Mouse (Mus musculus) ovary, postnatal 10 days (tissue): ENCODE measurements around the gene Mllt3.
"Not testable (repeated sequence)": the region's sequence is repeated elsewhere in the genome, so short reads cannot be mapped to it uniquely, and the experiment has no call there.

Experiments
- DNase-seq: peaks from one replicate; pipeline ENCODE4 v3.0.0; 2022; ENCODE audit warnings: low spot score

Gene Mllt3

GRCm38 (mm10) chr4:88012774-88013173 lies 20.4 kb downstream of the Mllt3 start:
- DNase-seq = no peak

DNA sequence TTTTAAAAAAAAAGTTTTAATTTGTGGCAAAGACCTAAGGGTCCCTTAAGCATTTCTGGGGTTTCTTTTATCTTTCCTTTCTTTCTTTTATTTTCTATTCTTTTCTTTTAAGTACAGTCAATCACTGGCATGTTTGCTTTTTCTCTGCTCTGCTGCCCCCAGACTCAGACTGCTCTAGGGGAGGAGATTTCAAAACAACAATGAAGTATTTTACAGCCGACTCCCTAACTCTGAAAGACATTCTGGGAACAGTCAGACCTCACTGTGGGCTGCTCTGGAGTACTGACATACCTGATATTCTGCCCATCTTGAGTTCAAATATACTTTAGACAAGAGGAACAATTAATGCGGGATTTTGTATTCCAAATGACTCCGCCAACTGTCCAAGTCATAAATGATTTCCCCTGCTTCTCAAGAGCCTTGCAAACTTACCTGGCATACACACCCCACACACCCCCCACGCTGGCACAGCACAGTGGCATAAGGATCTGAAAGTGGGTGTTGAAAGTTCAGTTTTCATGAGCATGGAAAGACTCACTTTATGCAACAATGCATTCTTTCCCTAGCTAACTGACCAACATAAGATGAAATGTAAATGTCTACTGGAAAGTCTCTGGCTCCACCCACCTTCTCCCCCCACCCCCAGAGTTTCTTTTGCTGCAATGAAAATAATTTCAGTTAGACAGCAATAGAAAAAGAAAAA lies 21.1 kb downstream of the Mllt3 start:
- DNase-seq = no peak

- no peak for DNase-seq
Measured at GRCm38 (mm10) chr4:88010441-88010840, 22.7 kb downstream of the Mllt3 start.

- no peak for DNase-seq
Measured at GRCm38 (mm10) chr4:88005801-88006200, 27.4 kb downstream of the Mllt3 start.

DNA sequence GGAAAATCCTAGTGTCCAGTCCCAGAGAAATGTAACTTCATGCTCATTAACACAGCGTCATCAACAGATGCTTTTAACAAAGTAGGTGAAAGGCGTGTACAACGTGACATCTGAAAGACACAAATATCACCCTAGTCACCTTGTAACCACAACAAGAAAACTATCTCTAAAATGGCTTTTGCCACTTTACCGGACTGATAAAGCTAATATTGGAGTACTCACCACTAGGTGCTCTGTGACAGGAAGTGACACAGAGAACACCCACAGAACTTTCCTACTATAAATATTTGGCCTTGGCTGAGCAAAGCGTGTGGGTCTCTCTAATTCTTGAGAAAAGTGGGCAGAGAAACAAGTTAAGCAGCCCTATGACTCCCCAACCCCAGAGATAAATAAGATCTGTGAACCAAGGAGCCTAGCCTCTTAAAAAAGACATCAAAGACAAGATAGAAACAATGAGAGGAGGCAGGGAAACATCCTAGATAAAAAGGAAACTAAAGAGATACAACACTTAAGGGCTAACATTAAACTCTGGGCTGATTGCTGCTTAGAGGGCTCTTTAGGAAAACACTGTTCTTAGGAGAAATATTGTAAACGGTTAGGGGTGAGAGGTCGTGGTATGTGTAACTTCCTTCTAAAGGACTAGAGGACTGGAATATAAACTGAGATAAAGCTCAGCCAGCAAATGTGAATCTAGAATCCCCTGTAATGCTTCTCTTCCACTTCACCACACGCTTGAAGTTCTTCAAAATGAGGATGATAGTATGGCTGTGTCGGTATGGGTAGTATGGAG lies 29.8 kb downstream of the Mllt3 start:
- no peak for DNase-seq

DNA sequence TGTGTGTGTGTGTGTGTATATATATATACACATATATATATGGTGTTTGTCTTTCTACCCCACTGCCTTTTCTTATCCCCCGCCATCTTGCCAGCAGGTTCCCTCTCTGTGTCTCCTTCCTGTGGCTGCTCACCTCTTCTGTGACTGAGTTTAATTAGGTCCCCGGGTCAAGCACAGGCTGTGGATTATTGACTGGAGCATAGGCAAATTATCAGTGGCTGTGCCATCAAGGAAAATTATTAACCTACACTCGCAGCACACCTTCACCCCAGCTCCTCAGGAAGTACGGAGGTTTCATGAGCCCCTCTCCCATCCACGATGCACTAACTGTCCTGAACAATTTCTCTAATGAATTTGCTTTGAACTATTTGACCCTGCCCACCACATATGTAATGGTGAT lies 41.5 kb downstream of the Mllt3 start:
- no peak for DNase-seq

DNA sequence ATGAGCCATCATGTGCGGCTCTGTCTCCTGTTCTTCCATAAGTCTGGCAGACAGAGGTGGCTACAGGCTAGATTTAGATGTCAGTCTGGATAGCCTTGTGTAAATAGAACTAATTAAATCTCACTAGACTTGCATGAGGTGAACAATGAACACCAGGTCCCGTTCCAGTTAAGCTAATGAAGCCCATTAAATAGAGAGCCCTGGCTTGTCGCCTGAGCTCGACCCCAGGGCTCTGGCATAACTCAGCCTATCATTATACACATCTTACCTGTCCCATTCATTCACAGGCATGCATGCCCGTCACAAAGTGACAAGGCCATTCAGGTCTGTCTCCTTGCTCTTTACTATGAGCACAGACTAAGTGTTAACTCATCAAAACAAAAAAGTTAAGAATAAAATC lies 42.2 kb downstream of the Mllt3 start:
- DNase-seq = no peak

DNA sequence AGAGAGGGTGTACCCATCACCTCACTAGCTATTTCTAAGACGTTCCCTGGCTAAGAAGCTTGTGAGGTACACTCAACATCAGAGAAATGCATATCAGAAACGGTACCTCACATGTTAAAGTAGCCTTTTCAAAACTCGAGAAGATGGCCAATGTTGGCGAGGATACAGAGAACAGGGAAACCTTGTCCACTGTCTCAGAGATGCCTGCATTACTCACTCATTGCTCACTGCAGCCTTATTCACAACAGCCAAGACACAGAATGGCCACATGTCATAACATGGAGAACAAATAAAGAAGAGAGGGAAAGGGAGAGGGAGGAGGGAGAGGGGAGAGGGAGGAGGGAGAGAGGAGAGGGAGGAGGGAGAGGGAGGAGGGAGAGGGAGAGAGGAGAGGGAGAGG lies 47.9 kb downstream of the Mllt3 start:
- no peak for DNase-seq

GRCm38 (mm10) chr4:87984589-87984988 lies 48.6 kb downstream of the Mllt3 start:
- DNase-seq = no peak

- no peak for DNase-seq
Measured at GRCm38 (mm10) chr4:87984091-87984490, 49.1 kb downstream of the Mllt3 start.

- DNase-seq = no peak
Measured at GRCm38 (mm10) chr4:87982578-87982977, 50.6 kb downstream of the Mllt3 start.

DNA sequence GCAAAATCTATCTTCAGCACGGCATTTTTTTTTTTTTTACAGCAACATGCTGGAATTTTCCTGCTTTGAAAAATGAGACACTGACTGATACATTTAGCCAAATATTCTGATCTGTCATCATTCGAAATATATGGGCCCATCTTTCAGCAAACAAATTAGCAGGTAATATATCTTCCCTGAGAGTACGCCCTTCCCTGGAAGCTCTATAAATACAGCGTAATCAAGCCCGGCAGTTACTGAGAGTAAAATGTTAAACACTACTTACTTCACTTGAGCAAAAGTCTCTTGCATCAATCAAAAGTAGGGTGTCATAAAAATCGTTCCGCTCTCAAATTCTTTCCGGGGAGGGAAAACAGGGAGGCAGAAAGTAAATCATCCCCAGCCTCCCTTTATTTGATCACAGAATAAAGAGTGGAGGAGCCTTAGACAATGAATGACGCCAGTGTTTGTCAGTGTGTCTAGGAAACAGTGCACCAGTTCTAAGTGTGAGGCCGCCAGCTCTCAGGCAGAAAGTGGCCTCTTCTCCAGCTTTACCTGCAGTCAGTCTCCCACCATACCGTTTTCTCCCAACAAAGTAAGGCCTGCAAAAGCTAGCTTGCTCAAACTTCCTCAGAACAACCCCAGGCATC lies 55.2 kb downstream of the Mllt3 start:
- DNase-seq = no peak

- DNase-seq = no peak
Measured at GRCm38 (mm10) chr4:87965836-87966235, 67.3 kb downstream of the Mllt3 start.

GRCm38 (mm10) chr4:87964890-87965289 lies 68.3 kb downstream of the Mllt3 start:
- DNase-seq = not testable (repeated sequence)

DNA sequence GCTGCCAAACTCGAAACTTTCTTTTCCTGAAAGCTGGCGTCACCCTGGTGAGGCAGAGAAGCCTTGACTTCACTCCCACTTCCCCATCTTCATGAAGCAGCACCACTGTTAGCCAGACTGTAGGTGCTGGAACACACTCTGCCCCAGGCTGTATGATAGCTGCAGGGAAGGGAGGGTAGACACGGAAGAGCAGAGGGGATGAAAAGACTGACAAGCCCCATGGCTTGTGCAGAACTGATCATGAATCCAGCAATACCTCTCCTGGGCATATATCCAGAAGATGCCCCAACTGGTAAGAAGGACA lies 69.4 kb downstream of the Mllt3 start:
- no peak for DNase-seq

DNA sequence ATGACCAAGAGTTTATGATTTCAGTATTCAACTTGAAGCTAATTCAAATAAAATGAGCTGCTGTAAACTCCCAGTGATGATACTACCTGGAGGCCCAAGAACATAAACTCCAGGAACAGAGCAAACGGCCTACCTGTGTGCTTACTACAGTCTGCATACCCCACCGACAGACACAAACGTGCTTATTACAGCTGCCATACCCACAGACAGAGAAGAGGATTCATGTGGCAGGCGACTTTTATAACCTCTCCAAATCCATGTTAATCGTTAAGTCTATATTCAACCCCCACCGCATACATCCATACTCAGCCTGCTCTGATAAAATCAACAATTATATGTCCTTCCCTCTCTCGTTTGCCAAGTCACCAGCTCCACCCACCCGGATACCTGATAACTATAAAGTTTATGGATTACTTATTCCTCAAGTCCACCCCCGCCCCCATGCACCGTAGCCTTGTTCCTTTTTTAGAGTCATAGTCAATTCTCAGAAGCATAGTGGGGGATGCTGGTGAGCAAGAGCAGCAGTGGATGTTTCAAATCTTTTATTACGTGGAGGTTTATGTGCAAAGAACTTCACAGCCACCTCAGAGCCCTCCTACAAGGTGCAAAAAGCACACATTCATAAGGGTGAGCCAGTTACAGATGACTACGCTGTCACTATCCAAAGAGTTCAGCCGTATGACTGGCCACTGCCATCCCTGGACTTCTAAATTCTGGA lies 70.0 kb downstream of the Mllt3 start:
- DNase-seq = no peak

DNA sequence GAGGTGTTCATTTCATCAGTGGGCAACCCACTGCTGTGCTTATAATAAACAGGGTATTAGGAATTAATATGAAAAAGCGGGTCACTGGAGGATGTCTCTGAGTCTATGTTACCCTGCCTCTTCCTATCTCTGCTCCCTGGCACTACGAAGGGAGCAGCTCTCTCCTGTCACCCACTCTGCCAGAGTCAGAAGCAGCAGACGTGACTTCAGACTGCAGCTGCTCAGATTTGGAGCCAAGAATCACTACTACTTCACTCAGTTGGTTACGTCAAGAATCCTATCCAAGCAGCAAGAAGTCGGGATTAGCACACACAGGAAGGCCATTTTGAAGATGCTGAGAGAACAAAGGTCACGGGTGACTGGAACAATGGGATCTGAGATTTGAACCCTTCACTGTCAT lies 71.3 kb downstream of the Mllt3 start:
- DNase-seq = no peak

DNA sequence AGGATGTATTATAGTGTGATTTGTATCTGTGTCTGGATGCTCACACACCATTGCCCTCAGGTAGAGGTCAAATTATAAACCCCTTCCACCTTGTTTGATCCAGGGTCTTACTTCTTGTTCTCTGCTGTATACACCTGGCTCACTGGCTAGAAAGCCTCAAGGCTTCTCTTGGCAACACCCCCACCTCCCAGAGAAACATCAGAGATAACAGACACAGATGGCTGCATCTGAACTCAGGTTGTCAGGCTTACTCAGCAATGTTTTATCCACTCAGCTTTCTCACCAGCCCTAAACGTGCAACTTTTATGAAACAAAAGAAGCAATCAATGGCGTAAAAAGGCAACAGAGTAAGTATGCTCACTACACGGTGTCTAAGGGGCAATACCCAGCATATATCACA lies 75.3 kb downstream of the Mllt3 start:
- no peak for DNase-seq

GRCm38 (mm10) chr4:87957198-87957597 lies 76.0 kb downstream of the Mllt3 start:
- no peak for DNase-seq

GRCm38 (mm10) chr4:87955132-87955531 lies 78.0 kb downstream of the Mllt3 start:
- no peak for DNase-seq

DNA sequence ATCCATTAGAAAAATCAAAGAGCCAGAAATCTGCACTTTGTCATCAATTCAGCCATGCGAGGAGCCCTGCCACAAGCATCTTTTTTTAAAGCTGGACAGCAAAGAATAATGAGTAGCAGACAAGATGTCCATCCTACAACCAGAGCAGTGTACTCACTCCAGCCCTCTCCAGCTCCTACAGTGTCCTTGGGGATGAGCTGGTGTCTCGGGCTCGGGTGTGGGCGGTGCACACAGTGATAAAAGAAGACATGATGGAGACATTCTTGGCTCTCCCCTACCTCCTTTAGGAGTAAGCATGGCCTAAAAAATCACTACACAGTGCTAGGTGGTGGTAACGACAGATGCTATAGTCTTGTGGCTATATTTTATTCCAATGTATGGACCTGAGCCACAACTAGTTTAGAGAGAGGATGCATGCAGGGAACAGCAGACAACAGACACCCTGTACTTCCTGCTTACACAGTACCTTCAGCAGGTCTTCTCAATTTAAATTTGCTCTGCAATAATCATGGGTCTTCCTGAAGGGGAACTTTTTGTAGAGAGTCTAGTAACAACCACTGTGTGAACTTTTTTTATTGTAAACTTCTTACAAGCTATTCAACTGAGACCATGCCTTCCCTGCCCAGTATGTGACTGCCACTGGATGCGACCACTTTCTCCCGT lies 78.6 kb downstream of the Mllt3 start:
- no peak for DNase-seq

DNA sequence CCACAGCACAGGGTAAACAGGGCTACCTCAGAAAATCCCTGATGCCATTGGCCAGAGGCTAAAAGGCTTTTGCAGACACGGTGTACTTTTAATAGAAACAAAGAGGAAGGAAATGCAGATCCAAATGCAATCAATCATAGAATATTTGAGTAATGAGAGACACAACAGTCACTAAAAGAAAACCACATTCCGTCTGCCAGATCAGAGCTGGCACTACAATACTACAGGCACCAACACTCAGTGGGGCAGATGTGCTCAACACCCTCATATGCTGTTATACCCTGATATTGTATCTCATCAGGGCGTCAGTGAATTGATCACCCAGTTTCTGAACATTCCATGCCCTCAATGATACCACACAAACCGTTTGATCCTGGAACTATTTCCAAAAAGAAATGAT lies 79.4 kb downstream of the Mllt3 start:
- DNase-seq = no peak
